Mouse (Mus musculus): ENCODE measurements around the gene Pomp. TPM values are rescaled to one million over a fixed set of nuclear protein-coding genes. Genes with fewer than 3 reads are reported as not detected.

Pomp gene
- total and polyA plus RNA-seq, 2 experiments from 2014 or later = 124 to 526 TPM

GRCm38 (mm10) chr5:147818866-147819265, 41.4 kb upstream of the Pomp start:
- no peaks in the 10 kb centered on the region for H3K36me3 ChIP-seq (ENCODE audit: insufficient read depth, low read length)
- no peak overlapping the region for H3K4me2 ChIP-seq (ENCODE audit: low read depth, low read length)
- no peak overlapping the region for H3K27ac ChIP-seq
- 93% methylated on average over 8 of the region's 8 CpGs for WGBS
- H3K4me1 ChIP-seq (ENCODE audit: insufficient read depth, low read length) = no peaks in the 10 kb centered on the region
- no peak for ATAC-seq
- no peaks in the 10 kb centered on the region for H3K27me3 ChIP-seq (ENCODE audit: insufficient read depth, low read length)
- H3K9ac ChIP-seq (replicated peaks; ENCODE audit: low read length) = no peak overlapping the region
- no peak for DNase-seq (ENCODE audit: low spot score)
- no peaks in the 10 kb centered on the region for H3K9me3 ChIP-seq (ENCODE audit: low read length)
- no peak for TF ChIP-seq CTCF (IDR thresholded peaks at IDR 0.05; ENCODE audit: low read depth)
- no peak overlapping the region for H3K4me3 ChIP-seq (ENCODE audit: low read length)

GRCm38 (mm10) chr5:147819895-147820294, 40.4 kb upstream of the Pomp start:
- H3K9ac ChIP-seq (replicated peaks; ENCODE audit: low read length) = no peak overlapping the region
- no peak overlapping the region for H3K4me2 ChIP-seq (ENCODE audit: low read depth, low read length)
- no peak overlapping the region for H3K27ac ChIP-seq
- no peak for DNase-seq (ENCODE audit: low spot score)
- 87% methylated on average over 7 of the region's 7 CpGs for WGBS
- H3K4me1 ChIP-seq (ENCODE audit: insufficient read depth, low read length) = no peaks in the 10 kb centered on the region
- no peaks in the 10 kb centered on the region for H3K27me3 ChIP-seq (ENCODE audit: insufficient read depth, low read length)
- H3K4me3 ChIP-seq (ENCODE audit: low read length) = no peak overlapping the region
- H3K36me3 ChIP-seq (ENCODE audit: insufficient read depth, low read length) = no peaks in the 10 kb centered on the region
- no peak for TF ChIP-seq CTCF (IDR thresholded peaks at IDR 0.05; ENCODE audit: low read depth)
- H3K9me3 ChIP-seq (ENCODE audit: low read length) = no peaks in the 10 kb centered on the region
- no peak for ATAC-seq

GRCm38 (mm10) chr5:147824021-147824605, 36.1 kb upstream of the Pomp start:
- no peak overlapping the region for H3K27ac ChIP-seq
- no peaks in the 10 kb centered on the region for H3K36me3 ChIP-seq (ENCODE audit: insufficient read depth, low read length)
- TF ChIP-seq CTCF (IDR thresholded peaks at IDR 0.05; ENCODE audit: low read depth) = no peak
- no peak for DNase-seq (ENCODE audit: low spot score)
- H3K4me1 ChIP-seq (ENCODE audit: insufficient read depth, low read length) = no peaks in the 10 kb centered on the region
- H3K27me3 ChIP-seq (ENCODE audit: insufficient read depth, low read length) = no peaks in the 10 kb centered on the region
- no peak for ATAC-seq
- no peaks in the 10 kb centered on the region for H3K9me3 ChIP-seq (ENCODE audit: low read length)
- H3K4me3 ChIP-seq (ENCODE audit: low read length) = no peak overlapping the region
- no peak overlapping the region for H3K9ac ChIP-seq (replicated peaks; ENCODE audit: low read length)
- H3K4me2 ChIP-seq (ENCODE audit: low read depth, low read length) = no peak overlapping the region
- WGBS = 87% methylated on average over 13 of the region's 13 CpGs

- Histone ChIP-seq H3K4me1 (ENCODE audit: insufficient read depth, low read length) (no peaks in the 10 kb centered on the region), H3K9me3 (ENCODE audit: low read length) (no peaks in the 10 kb centered on the region), H3K4me3 (ENCODE audit: low read length) (no peak overlapping the region), H3K4me2 (ENCODE audit: low read depth, low read length) (peak overlapping the region; percentile 21), H3K27me3 (ENCODE audit: insufficient read depth, low read length) (no peaks in the 10 kb centered on the region), H3K27ac (no peak overlapping the region), H3K9ac (replicated peaks; ENCODE audit: low read length) (no peak overlapping the region), H3K36me3 (ENCODE audit: insufficient read depth, low read length) (no peaks in the 10 kb centered on the region)
- ATAC-seq (0 out of 2 replicates have a peak, but pooled peaks have one; percentile 32), DNase-seq (ENCODE audit: low spot score) (peak; percentile 20)
- TF ChIP-seq CTCF (IDR thresholded peaks at IDR 0.05; ENCODE audit: low read depth) = no peak
- WGBS = 53% methylated on average over 22 of the region's 22 CpGs
These were observed 34.8 kb upstream of the Pomp start for GRCm38 (mm10) chr5:147825375-147825969.

- Histone ChIP-seq H3K4me2 (ENCODE audit: low read depth, low read length) (peak overlapping the region; percentile 21; the same call in 1 of the 2 replicates), H3K27me3 (ENCODE audit: insufficient read depth, low read length) (no peaks in the 10 kb centered on the region), H3K9me3 (ENCODE audit: low read length) (no peaks in the 10 kb centered on the region), H3K4me1 (ENCODE audit: insufficient read depth, low read length) (no peaks in the 10 kb centered on the region), H3K27ac (no peak overlapping the region), H3K9ac (replicated peaks; ENCODE audit: low read length) (no peak overlapping the region), H3K36me3 (ENCODE audit: insufficient read depth, low read length) (no peaks in the 10 kb centered on the region), H3K4me3 (ENCODE audit: low read length) (no peak overlapping the region)
- ATAC-seq = no peak
- TF ChIP-seq CTCF (IDR thresholded peaks at IDR 0.05; ENCODE audit: low read depth) = no peak
- 55% methylated on average over 9 of the region's 9 CpGs for WGBS
- no peak for DNase-seq (ENCODE audit: low spot score)
These were observed 34.2 kb upstream of the Pomp start for GRCm38 (mm10) chr5:147826091-147826490.

GRCm38 (mm10) chr5:147826546-147826945, 33.7 kb upstream of the Pomp start:
- Histone ChIP-seq H3K9ac (replicated peaks; ENCODE audit: low read length) (no peak overlapping the region), H3K9me3 (ENCODE audit: low read length) (no peaks in the 10 kb centered on the region), H3K36me3 (ENCODE audit: insufficient read depth, low read length) (no peaks in the 10 kb centered on the region), H3K27me3 (ENCODE audit: insufficient read depth, low read length) (no peaks in the 10 kb centered on the region), H3K4me2 (ENCODE audit: low read depth, low read length) (no peak overlapping the region), H3K4me1 (ENCODE audit: insufficient read depth, low read length) (no peaks in the 10 kb centered on the region), H3K4me3 (ENCODE audit: low read length) (no peak overlapping the region), H3K27ac (no peak overlapping the region)
- DNase-seq (ENCODE audit: low spot score) (no peak), ATAC-seq (no peak)
- no peak for TF ChIP-seq CTCF (IDR thresholded peaks at IDR 0.05; ENCODE audit: low read depth)
- WGBS = 42% methylated on average over 5 of the region's 5 CpGs

GRCm38 (mm10) chr5:147828846-147829245, 31.4 kb upstream of the Pomp start:
- WGBS = 68% methylated on average over 8 of the region's 8 CpGs
- Histone ChIP-seq H3K9me3 (ENCODE audit: low read length) (no peaks in the 10 kb centered on the region), H3K4me2 (ENCODE audit: low read depth, low read length) (no peak overlapping the region), H3K27ac (no peak overlapping the region), H3K36me3 (ENCODE audit: insufficient read depth, low read length) (no peaks in the 10 kb centered on the region), H3K27me3 (ENCODE audit: insufficient read depth, low read length) (no peaks in the 10 kb centered on the region), H3K9ac (replicated peaks; ENCODE audit: low read length) (no peak overlapping the region), H3K4me1 (ENCODE audit: insufficient read depth, low read length) (no peaks in the 10 kb centered on the region), H3K4me3 (ENCODE audit: low read length) (no peak overlapping the region)
- no peak for ATAC-seq
- no peak for DNase-seq (ENCODE audit: low spot score)
- TF ChIP-seq CTCF (IDR thresholded peaks at IDR 0.05; ENCODE audit: low read depth) = no peak

Measured in hindbrain, postnatal 0 days (tissue).